Mouse (Mus musculus) bone marrow, adult 2 months (tissue): ENCODE results near the gene Crtc3. TPM values are rescaled to one million over a fixed set of nuclear protein-coding genes. Genes with fewer than 3 reads are reported as not detected.

Experiments used
- H3K27ac ChIP-seq: fragments of 200-500 bp; 2 replicates; pipeline ENCODE4 v1.5.1; 2012; ENCODE audit warnings: low read depth, mild to moderate bottlenecking, control low read depth, inconsistent platforms, low read length; ENCODE audit not compliant: control insufficient read depth, poor library complexity, insufficient read depth
- H3K4me1 ChIP-seq: fragments of 200-500 bp; 2 replicates; pipeline ENCODE4 v1.6.1; 2011; ENCODE audit warnings: low read length; ENCODE audit not compliant: control insufficient read depth, insufficient read depth
- H3K4me3 ChIP-seq: fragments of 200-500 bp; replicated peaks from 2 replicates; pipeline ENCODE3; 2011; ENCODE audit warnings: mild to moderate bottlenecking, low read depth, low read length, control low read depth; ENCODE audit not compliant: control insufficient read depth
- CTCF ChIP-seq: fragments of 200-500 bp; IDR thresholded peaks from 2 replicates; pipeline ENCODE4 v1.5.1; 2011; ENCODE audit warnings: low read length, control low read depth; ENCODE audit not compliant: control insufficient read depth, insufficient read depth
- POLR2A ChIP-seq: fragments of 200-500 bp; IDR thresholded peaks from 2 replicates; pipeline ENCODE4 v1.6.1; 2011; ENCODE audit warnings: low read depth, mild to moderate bottlenecking, control low read depth, low read length, borderline replicate concordance; ENCODE audit not compliant: control insufficient read depth
- WGBS: fragments of 180-500 bp; shearing (Covaris S2); methylation state at CpG from one replicate; pipeline ENCODE4 v1.1.7; 2018; 5-methylcytosine and 5-hydroxymethylcytosine counted together
- polyA plus RNA-seq: library from polyadenylated mRNA; stranded (reverse); fragments of >200 nt; gene quantifications from 2 replicates; pipeline ENCODE4 v1.2.4, GENCODE M21; 2011; ENCODE audit warnings: low replicate concordance; ENCODE audit not compliant: missing spikeins, insufficient read depth, insufficient read length

Gene Crtc3
- polyA plus RNA-seq, 1 experiment = 5.7 TPM

DNA sequence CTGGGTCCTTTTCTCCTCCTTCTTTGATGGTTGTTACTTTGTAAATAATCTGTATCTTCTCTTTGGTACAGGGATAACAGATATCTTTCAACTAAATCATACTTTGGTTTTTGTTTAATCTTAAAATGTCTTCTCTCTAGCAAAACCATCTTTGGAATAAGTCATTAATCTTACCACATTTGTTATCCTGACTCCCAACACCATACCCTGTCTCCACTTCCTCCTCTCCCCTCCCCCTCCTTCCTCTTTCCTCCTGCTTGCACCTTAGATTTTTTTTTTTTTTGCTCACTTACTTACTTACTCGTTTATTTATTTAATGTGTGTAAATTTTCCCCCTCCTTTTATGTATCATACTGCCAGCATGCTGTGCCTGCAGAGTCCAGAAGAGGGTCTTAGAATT lies 7.7 kb upstream of the Crtc3 start:
- Histone ChIP-seq H3K27ac (no peak overlapping the region), H3K4me3 (no peak overlapping the region), H3K4me1 (peaks cover 7% of the 10 kb centered on the region)
- 7% methylated on average over 1 of the region's 1 CpGs for WGBS
- no peak for TF ChIP-seq CTCF
- TF ChIP-seq POLR2A = no peak

DNA sequence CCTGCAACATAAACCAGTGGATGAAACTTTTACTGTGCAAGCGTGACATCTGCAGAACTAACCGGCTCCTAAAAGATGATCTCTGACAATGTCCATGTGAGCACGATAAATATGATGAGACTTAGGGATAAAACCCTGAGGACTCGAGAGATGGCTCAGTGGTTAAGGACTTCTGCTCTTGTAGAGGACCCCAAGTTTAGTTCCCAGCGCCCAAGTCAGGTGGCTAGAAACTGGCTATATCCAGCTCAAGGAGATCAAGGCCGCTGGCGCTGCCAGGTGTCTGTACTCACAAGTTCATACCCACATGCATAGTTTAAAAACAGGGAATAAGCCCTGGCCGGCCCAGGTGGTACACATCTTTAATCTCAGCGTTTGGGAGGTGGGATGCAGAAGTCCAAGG lies 3.8 kb upstream of the Crtc3 start:
- Histone ChIP-seq H3K4me3 (no peak overlapping the region), H3K27ac (no peak overlapping the region), H3K4me1 (peaks cover 6% of the 10 kb centered on the region)
- no peak for TF ChIP-seq POLR2A
- no peak for TF ChIP-seq CTCF
- 86% methylated on average over 9 of the region's 9 CpGs for WGBS

DNA sequence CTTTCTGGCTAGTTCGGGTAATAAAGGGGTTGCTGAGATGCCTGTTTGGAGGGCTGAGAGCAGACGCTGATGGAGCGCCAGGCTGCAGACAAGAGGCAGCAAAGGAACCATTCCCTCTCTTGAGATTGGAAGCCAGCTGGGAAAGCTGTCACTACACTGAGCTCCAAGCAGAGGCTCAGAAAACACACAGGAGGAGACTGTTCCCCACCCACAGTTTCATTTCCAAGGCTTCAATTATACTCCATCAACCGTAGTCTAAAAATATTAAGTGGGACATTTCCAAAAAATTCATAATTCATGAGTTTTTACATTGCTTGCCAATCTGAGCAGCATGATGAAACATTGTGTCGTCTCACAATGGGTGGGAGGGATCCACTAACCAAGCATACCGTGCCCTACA lies 2.5 kb upstream of the Crtc3 start:
- Histone ChIP-seq H3K27ac (no peak overlapping the region), H3K4me3 (no peak overlapping the region), H3K4me1 (peaks cover 4% of the 10 kb centered on the region; the same call in 1 of the 2 replicates)
- TF ChIP-seq POLR2A (no peak), CTCF (no peak)
- WGBS = 84% methylated on average over 6 of the region's 6 CpGs

- peaks cover 4% of the 10 kb centered on the region; the same call in 1 of the 2 replicates for H3K4me1 ChIP-seq
- H3K4me3 ChIP-seq = peak overlapping the region; percentile 72
- peak overlapping the region; percentile 97 for H3K27ac ChIP-seq
- WGBS = 32% methylated on average over 10 of the region's 10 CpGs
- TF ChIP-seq POLR2A = no peak
- TF ChIP-seq CTCF = no peak
Observed at GRCm38 (mm10) chr7:80689221-80689591, 529 bp upstream of the Crtc3 start.

DNA sequence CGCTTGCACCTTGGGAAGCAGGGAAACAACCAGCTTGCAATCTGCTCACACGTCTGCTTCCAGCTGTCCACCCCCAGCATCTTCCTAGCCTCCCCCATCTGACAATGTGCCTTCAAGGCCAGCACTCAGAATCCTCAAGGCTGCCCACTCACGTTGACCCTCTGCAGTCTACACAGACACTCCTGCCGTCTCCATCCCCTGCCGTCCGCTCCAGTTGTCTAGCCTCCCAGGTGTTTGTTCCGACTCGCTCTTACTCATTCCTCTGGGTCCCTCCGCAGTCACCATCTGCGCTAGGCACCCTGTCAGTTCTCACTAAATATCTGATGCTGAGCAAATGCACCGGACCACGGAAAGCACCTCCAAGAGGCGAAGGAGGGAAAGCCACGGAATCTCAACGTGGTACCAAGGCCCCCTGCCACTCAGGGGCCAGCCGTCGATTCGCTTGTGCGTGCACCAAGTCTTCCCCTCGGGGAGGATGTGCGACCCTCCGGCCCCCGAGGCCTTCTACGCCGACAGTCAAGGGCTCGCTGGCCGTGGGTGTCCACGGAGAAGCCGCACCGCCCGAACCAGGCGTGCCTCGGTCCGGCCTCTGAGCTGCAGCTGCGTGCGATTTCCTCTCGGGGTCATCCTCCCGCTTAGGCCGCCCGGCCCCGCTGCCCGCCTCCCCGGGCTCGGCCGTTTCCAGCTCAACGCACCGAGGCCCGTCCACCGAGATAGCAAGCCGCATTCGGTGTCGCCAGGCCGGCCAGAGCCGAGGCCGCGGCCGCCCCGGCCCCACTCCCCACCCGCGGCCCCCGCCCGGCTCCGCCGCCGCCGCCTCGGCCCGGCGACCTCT lies 739 bp downstream of the Crtc3 start:
- H3K4me1 ChIP-seq = peaks cover 4% of the 10 kb centered on the region; the same call in 1 of the 2 replicates
- WGBS = 3% methylated on average over 66 of the region's 69 CpGs
- peak overlapping the region; percentile 97 for H3K27ac ChIP-seq
- TF ChIP-seq POLR2A (no peak), CTCF (peak; percentile 16; the same call in 1 of the 2 replicates)
- peak overlapping the region; percentile 75 for H3K4me3 ChIP-seq

- 58% methylated on average over 5 of the region's 5 CpGs for WGBS
- peaks cover 4% of the 10 kb centered on the region; the same call in 1 of the 2 replicates for H3K4me1 ChIP-seq
Observed at GRCm38 (mm10) chr7:80685639-80686038, 3.0 kb downstream of the Crtc3 start.

GRCm38 (mm10) chr7:80682630-80683029 lies 6.0 kb downstream of the Crtc3 start:
- H3K27ac ChIP-seq = no peak overlapping the region
- TF ChIP-seq CTCF = no peak
- TF ChIP-seq POLR2A = no peak
- WGBS = 62% methylated on average over 1 of the region's 1 CpGs
- no peak overlapping the region for H3K4me3 ChIP-seq
- H3K4me1 ChIP-seq = peaks cover 1% of the 10 kb centered on the region; the same call in 1 of the 2 replicates

More at GRCm38 (mm10) chr7:80685639-80686038, 3.0 kb downstream of the Crtc3 start:
- Histone ChIP-seq H3K27ac (no peak overlapping the region), H3K4me3 (no peak overlapping the region)
- TF ChIP-seq CTCF (no peak), POLR2A (no peak)

DNA sequence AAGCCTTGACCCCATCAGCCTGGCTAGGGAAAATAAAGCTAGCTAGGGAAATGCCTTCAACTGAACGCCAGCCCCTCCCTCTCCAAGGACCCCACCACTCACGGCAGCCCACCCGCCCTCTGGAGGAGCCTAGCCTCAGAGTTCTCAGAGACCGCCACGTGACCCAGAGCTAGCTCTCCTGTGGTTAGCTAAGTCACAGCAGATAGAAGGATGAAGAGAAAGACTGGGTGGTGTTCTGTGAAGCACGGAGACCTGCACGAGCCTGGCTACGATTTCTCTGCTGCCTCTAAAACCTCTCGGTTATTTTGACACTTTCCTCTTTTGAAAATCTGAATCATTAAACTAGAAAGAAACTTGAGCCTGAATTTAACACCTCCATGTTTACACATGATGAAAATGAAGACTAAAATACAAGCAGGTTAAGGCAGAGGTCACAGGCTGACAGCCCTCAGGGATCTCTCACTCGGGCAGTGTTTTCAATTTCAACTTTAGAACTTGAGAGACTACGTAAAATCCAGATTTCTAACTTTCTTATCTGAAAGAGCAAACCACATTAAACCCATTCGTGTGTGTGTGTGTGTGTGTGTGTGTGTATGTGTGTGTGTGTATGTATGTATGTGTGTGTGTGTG lies 8.3 kb downstream of the Crtc3 start:
- H3K27ac ChIP-seq = no peak overlapping the region
- no peaks in the 10 kb centered on the region for H3K4me1 ChIP-seq
- no peak overlapping the region for H3K4me3 ChIP-seq
- TF ChIP-seq CTCF = no peak
- no peak for TF ChIP-seq POLR2A
- WGBS = 9% methylated on average over 12 of the region's 12 CpGs

- 42% methylated on average over 3 of the region's 3 CpGs for WGBS
- Histone ChIP-seq H3K4me3 (no peak overlapping the region), H3K4me1 (no peaks in the 10 kb centered on the region; the same call in 1 of the 2 replicates), H3K27ac (no peak overlapping the region)
- no peak for TF ChIP-seq CTCF
- no peak for TF ChIP-seq POLR2A
Observed at GRCm38 (mm10) chr7:80672323-80672722, 16.4 kb downstream of the Crtc3 start.
